In the genomic region with DNA sequence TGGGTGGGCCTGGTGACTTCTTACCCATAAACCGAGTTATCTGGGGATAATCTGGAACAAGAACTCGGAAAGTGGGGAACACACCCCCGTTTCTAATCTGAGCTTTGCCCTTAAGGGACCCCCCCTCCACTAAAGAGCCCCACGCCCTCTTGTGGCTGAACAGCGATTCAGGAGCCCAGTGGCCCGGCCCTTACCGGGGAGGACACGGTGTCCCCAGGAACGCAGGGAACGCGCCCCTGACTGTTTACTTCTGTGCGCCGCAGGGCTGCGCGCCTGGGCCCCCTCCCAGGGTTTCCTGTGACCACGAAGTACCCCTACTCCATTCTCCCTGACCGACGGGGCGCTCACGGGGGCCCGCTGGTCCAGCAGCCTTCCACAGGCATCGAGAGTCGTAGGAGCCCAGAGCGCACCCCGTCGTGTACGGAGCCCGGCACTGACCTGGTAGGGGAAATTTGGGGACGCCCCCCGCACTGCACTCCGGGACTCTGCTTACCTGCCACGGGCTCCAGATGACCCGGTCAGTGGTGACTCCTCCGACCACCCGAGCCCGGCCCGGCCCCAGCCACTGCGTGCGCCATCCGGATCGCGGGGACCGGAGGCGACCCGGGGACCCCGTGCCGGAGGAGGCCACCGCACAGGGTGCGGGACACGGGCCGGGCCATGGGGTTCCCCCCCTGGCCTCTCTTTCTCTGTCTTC, we compare ENCODE assay signal across 9 mouse cellular contexts. TPM values are rescaled to one million over a fixed set of nuclear protein-coding genes. Genes with fewer than 3 reads are reported as not detected.
DNase-seq lines count a peak whose midpoint lies in the region; ATAC-seq and TF ChIP-seq lines count a peak whose summit lies in the region.
"Had no signal": no experiment of that assay in that cellular context is flagged by ENCODE, and none has a peak within 500 bp of the region (broad histone marks: within the 10 kb centered on the region; RNA-seq: fewer than 3 reads in every experiment).

No protein-coding gene starts in this region.

- no peak overlapping the region for H3K27ac ChIP-seq in forebrain, postnatal 0 days (ENCODE audit: low read depth, low read length)
- no peak overlapping the region for H3K27ac ChIP-seq in kidney, embryonic 15.5 days

- DNase-seq in A20 (ENCODE audit: low read depth, low spot score): peak; percentile 47
- no peak for DNase-seq in forebrain, postnatal 0 days
- DNase-seq in lung, postnatal 14 days: peak; percentile 59
- DNase-seq in thymus, postnatal 4 days: peak; percentile 69
- no peak for DNase-seq in right cerebral cortex, postnatal 4 days
- DNase-seq in cerebellum, postnatal 10 days: no peak

- no peak for ATAC-seq in forebrain, postnatal 0 days
- peak; percentile 11; the same call in 1 of the 2 replicates for ATAC-seq in kidney, embryonic 15.5 days (replicated peaks; ENCODE audit: low FRiP score)

- peaks cover 71% of the 10 kb centered on the region for H3K4me1 ChIP-seq in E14TG2a.4 (replicated peaks; ENCODE audit: low read depth, low read length)
- peaks cover 3% of the 10 kb centered on the region; the same call in 1 of the 2 replicates for H3K4me1 ChIP-seq in forebrain, postnatal 0 days (ENCODE audit: insufficient read depth)
- H3K4me1 ChIP-seq in kidney, embryonic 15.5 days: peaks cover 42% of the 10 kb centered on the region

- peak overlapping the region; percentile 80 for H3K4me2 ChIP-seq in forebrain, postnatal 0 days (ENCODE audit: low read depth)
- H3K4me2 ChIP-seq in kidney, embryonic 15.5 days: peak overlapping the region; percentile 99

- peak; percentile 24; the same call in 1 of the 2 replicates for TF ChIP-seq CTCF in E14TG2a.4 (conservative IDR thresholded peaks at IDR 0.05; ENCODE audit: low read length)
- TF ChIP-seq CTCF in forebrain, postnatal 0 days (IDR thresholded peaks at IDR 0.05; ENCODE audit: low read depth): no peak

- H3K9ac ChIP-seq in forebrain, postnatal 0 days: peak overlapping the region; percentile 35; the same call in 1 of the 2 replicates
- H3K9ac ChIP-seq in kidney, embryonic 15.5 days: peak overlapping the region; percentile 66

- peaks cover 53% of the 10 kb centered on the region for H3K27me3 ChIP-seq in E14TG2a.4 (ENCODE audit: insufficient read depth, low read length)
- peaks cover 50% of the 10 kb centered on the region for H3K27me3 ChIP-seq in forebrain, postnatal 0 days (ENCODE audit: insufficient read depth, low read length)
- H3K27me3 ChIP-seq in kidney, embryonic 15.5 days: peaks cover 64% of the 10 kb centered on the region

- peak overlapping the region; percentile 88 for H3K4me3 ChIP-seq in E14TG2a.4 (replicated peaks; ENCODE audit: low read length)
- H3K4me3 ChIP-seq in forebrain, postnatal 0 days (ENCODE audit: low read depth, low read length): peak overlapping the region; percentile 40
- H3K4me3 ChIP-seq in kidney, embryonic 15.5 days (replicated peaks): peak overlapping the region; percentile 57

- under 1% methylated on average over 49 of the region's 51 CpGs for WGBS in forebrain, postnatal 0 days
- under 1% methylated on average over 50 of the region's 51 CpGs for WGBS in kidney, embryonic 15.5 days

- no peaks in the 10 kb centered on the region for H3K36me3 ChIP-seq in E14TG2a.4 (ENCODE audit: insufficient read depth, low read length)
- no peaks in the 10 kb centered on the region for H3K36me3 ChIP-seq in forebrain, postnatal 0 days (ENCODE audit: insufficient read depth)
- H3K36me3 ChIP-seq in kidney, embryonic 15.5 days: no peaks in the 10 kb centered on the region

- H3K9me3 ChIP-seq in E14TG2a.4 (ENCODE audit: low read length): no peaks in the 10 kb centered on the region
- H3K9me3 ChIP-seq in forebrain, postnatal 0 days (ENCODE audit: low read length): no peaks in the 10 kb centered on the region
- no peaks in the 10 kb centered on the region for H3K9me3 ChIP-seq in kidney, embryonic 15.5 days (replicated peaks)

RNA-seq across cellular contexts. Expression of a gene that starts 0.5 kb away (rescaled TPM):
- 1.9 and 5.4 TPM in 2 replicates for total RNA-seq in forebrain, postnatal 0 days (2014; rRNA removed)
- 2.7 and 2.8 TPM in 2 replicates for polyA plus RNA-seq in forebrain, postnatal 0 days (2015; fragmentation: Nextera tagmentation; extraction: Ambion mirVana)
- 6.5 and 7.1 TPM in 2 replicates for polyA plus RNA-seq in kidney, embryonic 15.5 days (2015; fragmentation: Nextera tagmentation; extraction: Ambion mirVana)
- total RNA-seq: common myeloid progenitor, adult 5-6 weeks had no signal

RNA-seq across cellular contexts. Expression of a gene that starts 7.7 kb away (rescaled TPM):
- 75.1 and 75.3 TPM in 2 replicates for total RNA-seq in forebrain, postnatal 0 days (2014; rRNA removed)
- 70.4 and 79.9 TPM in 2 replicates for polyA plus RNA-seq in forebrain, postnatal 0 days (2015; fragmentation: Nextera tagmentation; extraction: Ambion mirVana)
- polyA plus RNA-seq in kidney, embryonic 15.5 days (2015; fragmentation: Nextera tagmentation; extraction: Ambion mirVana): 46.5 and 54.6 TPM in 2 replicates

RNA-seq across cellular contexts. Expression of a gene that starts 13.2 kb away (rescaled TPM):
- total RNA-seq in forebrain, postnatal 0 days (2014; rRNA removed): 0.69 and 0.71 TPM in 2 replicates
- 0.14 and 0.25 TPM in 2 replicates for polyA plus RNA-seq in forebrain, postnatal 0 days (2015; fragmentation: Nextera tagmentation; extraction: Ambion mirVana)
- 1.7 and 1.8 TPM in 2 replicates for polyA plus RNA-seq in kidney, embryonic 15.5 days (2015; fragmentation: Nextera tagmentation; extraction: Ambion mirVana)
- total RNA-seq: common myeloid progenitor, adult 5-6 weeks had no signal

RNA-seq across cellular contexts. Expression of a gene that starts 39.0 kb away (rescaled TPM):
- 23.2 and 33.7 TPM in 2 replicates for total RNA-seq in forebrain, postnatal 0 days (2014; rRNA removed)
- polyA plus RNA-seq in forebrain, postnatal 0 days (2015; fragmentation: Nextera tagmentation; extraction: Ambion mirVana): 24.3 and 26.9 TPM in 2 replicates
- polyA plus RNA-seq in kidney, embryonic 15.5 days (2015; fragmentation: Nextera tagmentation; extraction: Ambion mirVana): 15.6 and 19.5 TPM in 2 replicates

RNA-seq across cellular contexts. Expression of a gene that starts 39.3 kb away (rescaled TPM):
- total RNA-seq in forebrain, postnatal 0 days (2014; rRNA removed): 191 TPM in 2 replicates
- polyA plus RNA-seq in forebrain, postnatal 0 days (2015; fragmentation: Nextera tagmentation; extraction: Ambion mirVana): 576 and 730 TPM in 2 replicates
- polyA plus RNA-seq in kidney, embryonic 15.5 days (2015; fragmentation: Nextera tagmentation; extraction: Ambion mirVana): 470 and 471 TPM in 2 replicates

Comparison
In these comparisons a context has a peak if more than half of its experiments do, and no peak if none do; other contexts are left out.
1. DNase-seq: peak in A20 (single experiment), lung, postnatal 14 days (single experiment) and thymus, postnatal 4 days (single experiment); none in forebrain, postnatal 0 days (single experiment), right cerebral cortex, postnatal 4 days (single experiment) and cerebellum, postnatal 10 days (0 of 2).
2. Peak in every context shown above with its lines, with median percentiles within 50 percentile points of each other: H3K4me3 ChIP-seq.